Mouse (Mus musculus) heart, adult 11 months (tissue): ENCODE results near the gene Cacna1d.

ENCODE experiments used
- DNase-seq: peaks from one replicate; pipeline ENCODE4 v3.0.0; 2022

Gene Cacna1d

DNA sequence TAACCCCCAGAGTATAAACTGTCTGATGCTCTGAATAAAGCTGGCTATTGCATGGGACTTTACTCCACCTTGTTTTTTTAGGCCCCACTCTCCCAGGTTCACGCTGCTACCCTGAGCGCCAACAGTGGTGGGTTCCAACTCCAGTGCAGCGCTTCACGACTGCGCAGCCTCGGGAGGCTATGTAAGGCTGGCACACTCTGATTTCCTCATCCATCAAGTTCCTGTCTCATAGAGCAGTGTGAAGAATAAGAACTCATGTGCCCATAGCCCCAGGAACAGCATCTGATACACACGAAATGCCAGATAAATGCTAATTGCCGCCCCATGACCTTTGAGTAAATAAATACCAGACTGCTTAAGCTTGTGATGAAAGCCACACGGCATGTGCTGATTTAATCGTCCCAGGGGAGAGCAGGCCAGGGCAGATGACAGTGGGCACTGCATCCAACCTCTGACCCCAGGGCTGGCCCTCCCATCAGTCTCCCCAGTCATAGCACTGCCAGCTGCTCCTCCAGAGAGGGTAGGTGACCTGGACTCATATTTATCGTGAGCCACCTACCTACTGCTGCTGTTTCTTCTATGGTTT lies 352.8 kb downstream of the Cacna1d start:
- no peak for DNase-seq

GRCm38 (mm10) chr14:30137961-30138360 lies 353.3 kb downstream of the Cacna1d start:
- no peak for DNase-seq

DNA sequence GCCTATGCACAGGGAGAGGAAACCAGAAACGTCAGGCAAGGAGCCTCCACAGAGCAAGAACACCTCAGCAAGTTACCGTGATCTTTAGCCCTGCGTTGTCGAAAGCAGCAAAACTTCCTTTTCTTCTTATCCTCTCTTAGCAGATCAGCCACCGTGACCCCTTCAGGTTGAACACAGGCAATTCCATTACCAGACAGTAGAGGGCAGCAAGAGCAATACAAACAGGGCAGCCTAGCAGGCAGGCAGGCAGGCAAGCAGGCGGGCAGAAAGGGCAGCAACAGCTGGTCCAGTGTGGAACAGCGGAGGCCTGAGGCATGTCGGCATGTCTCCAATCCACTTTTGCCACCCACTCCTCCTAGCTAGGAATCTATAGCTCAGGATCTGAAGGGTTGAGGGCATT lies 354.3 kb downstream of the Cacna1d start:
- peak; percentile 97 for DNase-seq

DNA sequence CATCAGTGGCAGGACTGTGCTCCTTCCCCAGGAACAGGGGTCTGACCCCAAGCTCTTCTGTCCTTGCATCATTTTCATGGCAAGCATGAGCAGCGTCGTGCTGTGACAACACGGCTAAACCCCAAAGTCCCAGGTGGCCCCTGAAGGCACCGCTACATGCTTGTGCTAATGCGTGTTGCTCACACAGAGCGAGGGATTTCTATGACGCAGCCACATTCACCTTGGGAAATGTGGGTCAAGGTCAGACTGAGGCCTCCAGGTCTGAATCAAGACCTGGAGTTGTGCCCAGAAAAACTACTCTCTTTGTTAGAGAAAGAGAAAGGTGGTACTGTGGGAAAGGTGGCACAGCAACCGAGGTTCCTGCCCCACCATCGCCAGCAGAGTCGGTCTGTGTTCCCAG lies 355.9 kb downstream of the Cacna1d start:
- DNase-seq, result no peak

GRCm38 (mm10) chr14:30133684-30134083 lies 357.6 kb downstream of the Cacna1d start:
- DNase-seq, result no peak

- DNase-seq, result no peak
Measured at GRCm38 (mm10) chr14:30131256-30131655, 360.0 kb downstream of the Cacna1d start.

DNA sequence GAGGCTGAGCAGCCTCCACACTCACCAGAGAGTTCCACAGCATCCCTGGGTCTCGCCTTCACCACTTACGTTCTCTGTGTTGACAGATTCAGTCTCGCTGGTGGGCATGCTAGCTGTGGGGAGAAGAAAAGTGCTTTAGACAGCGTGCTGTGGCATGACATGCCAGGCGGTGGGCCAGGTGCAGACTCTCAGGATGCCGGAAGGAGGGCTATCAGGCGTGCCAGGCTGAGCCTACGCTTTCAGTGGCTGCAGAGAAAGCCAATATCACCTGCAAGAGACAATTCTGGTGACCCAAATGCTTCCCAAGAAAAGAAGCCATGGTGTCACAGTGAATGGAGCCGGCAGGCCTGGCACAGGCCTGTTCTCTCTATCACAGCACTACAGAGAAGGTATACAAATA lies 361.2 kb downstream of the Cacna1d start:
- no peak for DNase-seq

DNA sequence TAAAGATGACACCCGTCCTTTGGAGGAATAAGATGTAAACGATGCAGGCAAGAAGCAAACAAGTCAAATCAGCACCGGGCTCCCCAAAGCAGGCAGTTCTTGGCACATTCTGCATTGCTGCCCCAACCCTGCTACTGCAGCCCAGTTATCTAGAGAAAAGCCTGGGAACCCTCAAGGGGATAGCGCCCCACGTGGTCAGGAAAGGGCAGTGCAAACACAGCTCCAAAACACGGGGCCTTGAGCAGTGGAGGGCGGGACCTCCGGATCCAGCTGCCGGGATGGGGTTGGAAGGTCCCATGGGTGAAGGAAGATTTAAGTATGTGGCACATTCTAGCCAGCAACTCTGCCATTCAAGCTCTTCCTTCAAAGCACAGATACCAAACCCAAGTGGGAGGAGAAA lies 361.9 kb downstream of the Cacna1d start:
- peak; percentile 92 for DNase-seq

DNA sequence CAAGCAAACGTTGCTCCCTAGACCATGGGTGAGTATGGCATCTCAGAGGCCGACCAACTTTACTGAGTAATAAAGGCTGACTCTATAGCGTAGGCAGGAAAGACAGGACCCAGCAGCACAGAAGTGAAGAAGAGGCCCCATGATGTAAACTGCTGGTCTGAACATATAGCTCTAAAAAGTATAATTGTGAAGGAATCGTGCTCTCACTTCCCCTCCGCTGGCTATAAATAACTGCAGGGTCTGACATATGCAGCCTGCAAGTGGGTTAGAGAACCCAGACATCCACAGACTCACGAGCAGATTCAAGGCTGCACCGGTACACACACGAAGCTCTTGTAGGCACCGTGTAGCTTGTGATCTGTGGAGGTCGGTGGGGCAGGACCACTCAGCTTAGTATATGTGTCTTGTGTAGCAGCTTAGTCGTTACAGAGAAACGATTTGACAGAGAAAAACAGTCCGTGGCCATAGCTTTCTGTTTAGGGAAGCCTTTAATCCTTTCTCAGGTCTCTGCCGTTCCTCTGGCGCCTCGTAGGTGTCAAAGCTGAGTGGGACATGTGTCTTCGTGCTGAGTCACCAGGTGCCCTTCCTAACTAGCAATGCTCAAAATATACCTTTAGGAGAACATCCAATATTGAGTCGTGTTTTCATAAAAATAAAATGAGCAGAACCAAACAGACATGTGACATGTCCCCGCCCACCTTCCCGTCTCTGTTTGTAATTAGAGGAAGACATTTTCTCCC lies 366.1 kb downstream of the Cacna1d start:
- DNase-seq, result no peak

GRCm38 (mm10) chr14:30120023-30120422 lies 371.2 kb downstream of the Cacna1d start:
- no peak for DNase-seq

GRCm38 (mm10) chr14:30113392-30114108 lies 377.7 kb downstream of the Cacna1d start:
- no peak for DNase-seq

DNA sequence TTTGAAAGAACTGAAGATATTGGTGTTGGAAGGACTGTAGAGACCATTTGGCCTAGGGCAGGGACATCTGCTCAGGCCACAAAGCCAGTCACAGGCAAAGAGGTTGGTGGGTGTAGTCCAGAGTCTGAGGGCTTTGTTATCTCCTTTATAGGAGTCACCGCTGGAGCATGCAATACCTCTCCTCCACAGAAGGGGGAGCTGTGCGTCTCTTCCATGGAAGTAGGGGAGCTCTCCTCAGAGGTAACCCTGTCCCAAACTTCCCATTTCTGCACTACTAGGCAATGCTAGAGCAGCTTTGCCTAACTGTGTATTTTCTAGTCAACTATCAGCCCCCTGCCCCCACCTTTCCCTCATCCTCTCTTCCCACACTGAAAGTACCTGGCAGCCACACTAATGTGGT lies 382.2 kb downstream of the Cacna1d start:
- DNase-seq, result no peak

DNA sequence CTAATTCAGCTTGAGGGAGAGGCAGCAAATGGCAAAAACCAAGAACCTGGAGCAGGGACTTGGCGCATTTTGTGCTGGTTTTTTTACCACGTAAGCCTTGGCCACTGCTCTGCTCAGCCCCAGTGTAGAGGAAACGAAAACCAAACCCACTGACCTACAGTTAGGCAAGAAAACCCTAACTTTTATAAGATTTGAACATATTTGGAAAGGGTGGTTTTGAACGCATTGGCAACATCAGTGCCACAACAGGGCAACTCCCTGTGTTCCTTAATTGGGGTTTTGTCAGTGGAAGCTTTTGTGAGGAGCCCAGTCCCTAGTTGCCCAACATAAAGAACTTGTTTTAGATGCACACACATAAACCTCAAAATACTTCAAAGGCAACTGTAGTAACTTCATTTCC lies 384.7 kb downstream of the Cacna1d start:
- DNase-seq, result no peak

- DNase-seq, result no peak
Measured at GRCm38 (mm10) chr14:30105551-30105950, 385.7 kb downstream of the Cacna1d start.

- no peak for DNase-seq
Measured at GRCm38 (mm10) chr14:30103946-30104536, 387.2 kb downstream of the Cacna1d start.

DNA sequence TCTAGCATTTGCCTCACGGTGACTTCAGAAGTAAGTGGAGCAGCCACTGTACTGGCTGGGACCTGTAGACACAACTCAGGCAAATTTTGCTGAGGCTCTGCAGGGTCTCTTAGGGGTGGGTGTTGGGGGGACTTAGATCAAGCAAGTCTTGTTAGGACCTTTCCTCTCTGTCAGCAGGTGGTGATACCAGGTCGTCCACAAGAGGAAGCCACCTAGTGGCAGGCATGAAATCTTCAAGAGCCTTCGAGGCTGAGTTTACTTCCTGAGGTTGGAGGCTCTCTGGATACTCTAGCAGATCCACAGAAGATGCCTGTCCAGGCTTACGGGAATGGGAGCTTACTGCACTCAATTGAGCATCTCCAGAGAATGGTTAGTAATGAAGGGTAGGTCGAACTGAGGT lies 394.0 kb downstream of the Cacna1d start:
- DNase-seq, result no peak

DNA sequence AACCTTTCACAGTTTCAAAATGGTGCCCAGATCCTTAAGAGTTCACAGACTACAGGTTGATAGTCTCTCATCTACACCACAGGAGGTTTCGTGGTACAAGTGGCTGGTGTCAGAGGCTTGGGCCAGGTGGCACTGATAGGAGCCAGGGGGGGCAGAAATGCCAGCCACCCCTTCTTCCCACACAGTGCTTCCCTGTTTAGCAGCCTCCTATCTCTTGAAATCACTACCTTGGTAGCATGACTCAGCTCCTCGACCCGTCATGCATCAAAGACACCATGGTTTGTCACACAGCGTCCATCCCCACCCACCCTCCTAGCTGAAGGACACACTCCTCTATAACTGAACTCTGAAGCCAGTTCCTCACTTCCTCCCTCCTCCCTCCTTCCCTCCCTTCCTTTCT lies 398.8 kb downstream of the Cacna1d start:
- no peak for DNase-seq

GRCm38 (mm10) chr14:30092021-30092420 lies 399.2 kb downstream of the Cacna1d start:
- DNase-seq, result no peak

DNA sequence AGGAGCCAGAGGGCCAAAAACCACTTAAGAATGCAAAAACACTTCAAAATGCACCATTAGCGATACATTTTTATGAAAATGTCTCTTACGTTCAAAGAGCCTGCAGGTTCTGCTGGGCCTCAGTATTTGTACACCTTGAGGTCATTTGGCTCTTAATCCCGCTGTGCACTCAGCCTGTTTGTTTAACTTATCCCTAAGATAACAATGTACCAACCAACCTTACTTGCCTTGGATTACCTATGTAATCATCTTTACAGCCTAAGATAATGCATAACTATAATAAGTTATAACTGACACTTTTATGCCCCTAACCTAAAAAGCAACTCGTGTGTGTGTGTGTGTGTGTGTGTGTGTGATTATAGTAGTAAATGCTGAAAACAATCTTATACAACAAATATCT lies 411.5 kb downstream of the Cacna1d start:
- DNase-seq, result no peak

DNA sequence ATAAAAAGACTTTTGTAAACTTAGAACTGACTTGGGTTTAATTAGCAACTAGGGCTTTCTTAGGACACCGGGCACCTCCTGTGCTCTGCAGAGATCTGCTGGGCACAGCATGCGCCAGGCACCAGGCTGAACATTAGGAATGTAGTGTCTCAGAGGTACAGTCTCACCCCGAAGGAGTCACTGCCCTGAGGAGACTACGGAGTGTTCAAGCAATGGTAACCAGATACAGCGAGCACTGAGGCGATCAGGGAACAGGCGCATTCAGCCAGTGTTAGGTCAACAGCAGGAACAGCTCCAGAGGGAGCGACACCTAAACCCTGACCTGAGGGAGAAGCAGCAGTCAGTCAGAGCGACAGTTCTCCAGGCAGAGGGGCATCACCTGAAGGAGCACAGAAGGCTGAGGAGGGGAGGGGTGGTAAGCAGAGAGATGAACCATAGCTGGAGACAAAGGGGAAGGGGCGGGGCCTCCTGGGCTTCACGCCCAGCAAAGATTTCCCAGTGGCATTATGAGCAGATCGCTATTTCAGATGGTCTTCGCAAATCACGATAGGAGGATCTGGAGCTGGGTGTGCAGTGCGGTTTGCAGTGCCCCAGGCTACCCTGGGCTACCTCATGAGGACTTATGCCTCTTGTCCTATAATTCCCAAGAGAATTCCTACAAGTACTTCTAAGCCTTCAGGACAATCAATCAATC lies 413.0 kb downstream of the Cacna1d start:
- no peak for DNase-seq

GRCm38 (mm10) chr14:30075268-30075887 lies 415.9 kb downstream of the Cacna1d start:
- no peak for DNase-seq

DNA sequence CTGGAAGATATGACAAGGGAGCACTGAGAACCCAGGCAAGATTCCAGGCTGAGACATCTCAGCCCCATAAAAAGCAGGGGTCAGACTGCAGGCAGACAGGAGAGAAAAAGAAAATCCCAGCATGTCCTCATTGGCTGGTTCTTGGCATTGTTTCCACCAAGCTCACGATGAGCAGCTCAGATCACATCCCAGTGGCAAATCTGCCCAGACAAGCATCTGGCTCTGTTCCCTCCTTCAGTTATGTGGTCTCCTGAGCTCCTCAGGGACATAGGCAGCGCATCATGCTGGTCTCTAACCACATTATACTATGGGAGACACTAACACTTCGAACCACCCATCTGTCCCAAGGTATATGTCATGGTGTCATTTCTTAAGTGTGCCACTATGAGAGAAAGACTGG lies 422.7 kb downstream of the Cacna1d start:
- no peak for DNase-seq

DNA sequence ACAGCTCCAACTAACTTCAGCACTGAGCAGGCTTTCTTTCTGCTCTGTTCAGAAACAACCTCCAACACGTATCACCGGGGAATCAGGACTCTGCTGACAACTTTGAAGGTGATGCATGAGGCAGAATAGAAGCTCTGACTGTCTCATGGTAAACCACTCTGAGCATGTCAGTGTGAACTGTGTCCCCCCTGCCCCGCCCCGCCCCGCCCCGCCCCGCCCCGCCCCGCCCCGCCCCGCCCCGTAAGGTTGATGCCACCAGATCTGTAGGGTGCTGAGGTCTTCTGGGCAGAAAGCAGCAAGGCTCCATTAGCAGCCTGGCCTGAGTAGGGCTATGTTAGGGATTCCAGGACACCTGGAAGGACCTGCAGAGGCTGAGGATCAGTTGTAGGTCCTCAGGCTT lies 424.5 kb downstream of the Cacna1d start:
- DNase-seq, result no peak
